7 mouse cellular contexts compared by ENCODE assay signal in genomic region chr16:44058745-44059144, GRCm38 (mm10). TPM values are rescaled to one million over a fixed set of nuclear protein-coding genes. Genes with fewer than 3 reads are reported as not detected.
DNase-seq lines count a peak whose midpoint lies in the region; TF ChIP-seq lines count a peak whose summit lies in the region.

No protein-coding gene starts in this region.

- no peaks in the 10 kb centered on the region for H3K79me2 ChIP-seq in CH12.LX (replicated peaks; ENCODE audit: control insufficient read depth, extremely low read depth, insufficient read depth, poor library complexity, severe bottlenecking)

- peak; percentile 99 to 100 for TF ChIP-seq CTCF in CH12.LX (conservative IDR thresholded peaks at IDR 0.05 in 1 of 2, IDR thresholded peaks at IDR 0.05 in 1 of 2; ENCODE audit: low read depth in 2 of 2, low read length in 2 of 2)

- no peak; the same call in none of the 2 replicates for TF ChIP-seq RAD21 in CH12.LX (IDR thresholded peaks at IDR 0.05; ENCODE audit: low read depth, low read length)

- H3K27me3 ChIP-seq in CH12.LX (replicated peaks): no peaks in the 10 kb centered on the region

- dilution Hi-C loops in CH12.LX (cut with MboI; ENCODE audit: extremely low pct_ligation_motif_present, extremely low pct_unique_long_range_greater_than_20kb, low sequenced_read_pairs): no loop called here

- H3K9ac ChIP-seq in CH12.LX (ENCODE audit: insufficient read depth, low read depth): no peak overlapping the region; the same call in 1 of the 2 replicates

- H3K9me3 ChIP-seq in CH12.LX (replicated peaks; ENCODE audit: low read length): no peaks in the 10 kb centered on the region

- DNase-seq in CH12.LX (ENCODE audit: extremely low read depth): peak; percentile 79
- DNase-seq in NIH3T3 (ENCODE audit: low read depth): peak; percentile 81
- peak; percentile 88 to 94 for DNase-seq in cerebellum, postnatal 10 days
- DNase-seq in gastrocnemius, adult 18-20 months (ENCODE audit: low spot score): peak; percentile 70
- DNase-seq in layer of hippocampus, adult 18-20 months (ENCODE audit: low spot score in 2 of 2): peak; percentile 60 to 93
- peak; percentile 83 for DNase-seq in lung, postnatal 10 days
- peak; percentile 76 for DNase-seq in right cerebral cortex, postnatal 4 days

- H3K4me3 ChIP-seq in CH12.LX (replicated peaks in 1 of 3; ENCODE audit: low read depth in 2 of 3, low read length in 2 of 3, poor library complexity in 1 of 3): no peak overlapping the region

- H3K27ac ChIP-seq in CH12.LX (ENCODE audit: insufficient read depth, low read depth): no peak overlapping the region

- no peaks in the 10 kb centered on the region for H3K36me3 ChIP-seq in CH12.LX (replicated peaks in 1 of 2; ENCODE audit: control insufficient read depth in 1 of 2, insufficient read depth in 1 of 2, low read length in 1 of 2)

- TF ChIP-seq POLR2A in CH12.LX (IDR thresholded peaks at IDR 0.05; ENCODE audit: low read depth, low read length): no peak

- no peak for TF ChIP-seq EP300 in CH12.LX (IDR thresholded peaks at IDR 0.05; ENCODE audit: low read length)

- peaks cover 4 to 5% of the 10 kb centered on the region in 2 experiments; a peak in 2 of 4 replicates for H3K4me1 ChIP-seq in CH12.LX (ENCODE audit: control insufficient read depth in 1 of 2, insufficient read depth in 2 of 2)

- in situ Hi-C loops in CH12.LX (cut with MboI; ENCODE audit: low pct_ligation_motif_present, low pct_unique_long_range_greater_than_20kb, low sequenced_read_pairs): loop anchor here (5.0 kb wide), 1 partner anchor 186 kb away; no protein-coding TSS in a partner anchor

- H3K4me2 ChIP-seq in CH12.LX (ENCODE audit: insufficient read depth, low read depth, poor library complexity, severe bottlenecking): peak overlapping the region; percentile 62

TF ChIP-seq in CH12.LX, 34 proteins besides CTCF, POLR2A, EP300 and RAD21:
- TF ChIP-seq ELF1 (IDR thresholded peaks at IDR 0.05; ENCODE audit: low read depth, low read length) (peak; percentile 24; the same call in 1 of the 2 replicates), IRF4 (IDR thresholded peaks at IDR 0.05; ENCODE audit: low read depth, low read length) (0 out of 2 replicates have a peak, but pooled peaks have one; percentile 20), JUND (conservative IDR thresholded peaks at IDR 0.05; ENCODE audit: low read depth, low read length) (0 out of 2 replicates have a peak, but pooled peaks have one; percentile 6), SMC3 (IDR thresholded peaks at IDR 0.05; ENCODE audit: low read depth, low read length) (peak; percentile 91), CHD2 (IDR thresholded peaks at IDR 0.05; ENCODE audit: low read length) (no peak), ZC3H11A (IDR thresholded peaks at IDR 0.05; ENCODE audit: low read depth, low read length) (peak; percentile 59), MYC (IDR thresholded peaks at IDR 0.05; ENCODE audit: low read depth, low read length) (no peak)
TF ChIP-seq in CH12.LX: peak in this region for 5.

RNA-seq across cellular contexts. Expression of gene Gramd1c, which starts 4.4 kb away (rescaled TPM):
- total RNA-seq in CH12.LX (2012; rRNA removed): 1.5 and 1.9 TPM in 2 replicates
- 3.9 and 5.1 TPM in 2 replicates for total RNA-seq in CH12.LX (2014; rRNA removed)
- 3.1 and 3.5 TPM in 2 replicates for polyA plus RNA-seq in CH12.LX (2012; ENCODE audit: insufficient read length, low read depth)
- under 1 TPM; 0.25 to 0.26 TPM for total RNA-seq in gastrocnemius, adult 18-20 months (2021)
- total RNA-seq in layer of hippocampus, adult 18-20 months (2021): 1 to 10 TPM; 4.1 to 4.4 TPM
